Mouse (Mus musculus): ENCODE data around the gene Ppp2r1b. TPM values are rescaled to one million over a fixed set of nuclear protein-coding genes. Genes with fewer than 3 reads are reported as not detected.

Ppp2r1b gene
- polyA plus RNA-seq, 1 experiment from 2014 or later: 78.9 TPM

- WGBS: 80% methylated on average over 8 of the region's 8 CpGs
- peaks cover 95% of the 10 kb centered on the region for H3K36me3 ChIP-seq (ENCODE audit: control insufficient read depth, insufficient read depth, low read length)
Observed at GRCm38 (mm10) chr9:50865803-50866202, 20.7 kb downstream of the Ppp2r1b start.

DNA sequence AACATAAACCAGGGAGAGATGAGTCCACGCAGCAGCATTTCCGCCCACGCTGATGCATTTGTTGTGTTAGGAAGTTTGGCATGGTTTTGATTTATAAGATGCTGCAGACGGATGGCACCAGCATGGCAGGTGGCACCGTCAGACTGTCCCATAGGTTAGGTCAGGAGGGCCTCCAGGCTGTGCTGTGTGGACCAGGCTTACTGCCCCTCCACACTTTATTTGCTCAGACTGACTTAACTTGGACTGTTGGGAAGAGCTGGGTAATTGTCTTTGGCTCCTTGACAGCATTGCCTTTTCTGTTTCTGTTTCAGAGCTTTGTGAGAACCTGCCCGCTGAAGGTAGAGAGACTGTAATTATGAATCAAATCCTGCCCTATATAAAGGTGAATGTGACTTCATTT, 21.9 kb downstream of the Ppp2r1b start:
- no peaks in the 10 kb centered on the region for H3K27me3 ChIP-seq (replicated peaks; ENCODE audit: control insufficient read depth, insufficient read depth, low read length)
- DNase-seq (ENCODE audit: low spot score): no peak
- ATAC-seq: no peak
- no peak overlapping the region for H3K4me2 ChIP-seq (ENCODE audit: low read length)
- H3K4me3 ChIP-seq (ENCODE audit: low read depth, low read length): no peak overlapping the region
- peaks cover 86% of the 10 kb centered on the region for H3K36me3 ChIP-seq (ENCODE audit: control insufficient read depth, insufficient read depth, low read length)
- H3K27ac ChIP-seq (ENCODE audit: low read depth, low read length): no peak overlapping the region
- no peak overlapping the region for H3K9ac ChIP-seq (ENCODE audit: low read length)
- H3K9me3 ChIP-seq (replicated peaks; ENCODE audit: control insufficient read depth, low read length): no peaks in the 10 kb centered on the region
- WGBS: 96% methylated on average over 6 of the region's 6 CpGs
- H3K4me1 ChIP-seq (ENCODE audit: control insufficient read depth, insufficient read depth, low read length): no peaks in the 10 kb centered on the region

More at GRCm38 (mm10) chr9:50865803-50866202, 20.7 kb downstream of the Ppp2r1b start:
- Histone ChIP-seq H3K4me2 (ENCODE audit: low read length) (no peak overlapping the region), H3K4me1 (ENCODE audit: control insufficient read depth, insufficient read depth, low read length) (no peaks in the 10 kb centered on the region), H3K27ac (ENCODE audit: low read depth, low read length) (no peak overlapping the region), H3K4me3 (ENCODE audit: low read depth, low read length) (no peak overlapping the region), H3K27me3 (replicated peaks; ENCODE audit: control insufficient read depth, insufficient read depth, low read length) (no peaks in the 10 kb centered on the region), H3K9ac (ENCODE audit: low read length) (no peak overlapping the region), H3K9me3 (replicated peaks; ENCODE audit: control insufficient read depth, low read length) (no peaks in the 10 kb centered on the region)
- no peak for DNase-seq (ENCODE audit: low spot score)
- ATAC-seq: no peak

DNA sequence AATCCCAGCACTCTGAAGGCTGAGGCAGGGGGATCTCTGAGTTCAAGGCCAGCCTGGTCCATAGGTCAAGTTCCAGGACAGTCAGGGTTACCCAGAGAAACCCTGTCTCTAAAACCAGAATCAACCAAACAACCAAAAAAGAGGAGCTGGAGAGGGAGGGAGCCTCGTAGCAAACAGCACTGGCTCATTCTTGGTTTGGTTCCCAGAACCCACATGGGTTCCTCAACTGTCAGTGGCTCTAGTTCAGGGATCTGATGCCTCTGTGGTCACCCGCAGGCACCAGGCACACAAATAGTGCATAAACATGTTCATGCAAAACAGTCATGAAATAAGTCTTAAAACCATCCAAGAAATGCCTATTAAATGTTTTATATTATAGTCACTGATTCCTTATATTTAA, 23.1 kb downstream of the Ppp2r1b start:
- 82% methylated on average over 2 of the region's 2 CpGs for WGBS

GRCm38 (mm10) chr9:50873210-50873609, 28.1 kb downstream of the Ppp2r1b start:
- Histone ChIP-seq H3K27ac (ENCODE audit: low read depth, low read length) (no peak overlapping the region), H3K4me2 (ENCODE audit: low read length) (no peak overlapping the region), H3K27me3 (replicated peaks; ENCODE audit: control insufficient read depth, insufficient read depth, low read length) (no peaks in the 10 kb centered on the region), H3K9me3 (replicated peaks; ENCODE audit: control insufficient read depth, low read length) (no peaks in the 10 kb centered on the region), H3K9ac (ENCODE audit: low read length) (no peak overlapping the region), H3K4me3 (ENCODE audit: low read depth, low read length) (no peak overlapping the region), H3K4me1 (ENCODE audit: control insufficient read depth, insufficient read depth, low read length) (no peaks in the 10 kb centered on the region), H3K36me3 (ENCODE audit: control insufficient read depth, insufficient read depth, low read length) (peaks cover 73% of the 10 kb centered on the region)
- WGBS: 91% methylated on average over 9 of the region's 9 CpGs
- DNase-seq (ENCODE audit: low spot score) (no peak), ATAC-seq (no peak)

More for the DNA sequence above, 23.1 kb downstream of the Ppp2r1b start:
- no peak overlapping the region for H3K4me3 ChIP-seq (ENCODE audit: low read depth, low read length)
- peaks cover 85% of the 10 kb centered on the region for H3K36me3 ChIP-seq (ENCODE audit: control insufficient read depth, insufficient read depth, low read length)
- no peaks in the 10 kb centered on the region for H3K4me1 ChIP-seq (ENCODE audit: control insufficient read depth, insufficient read depth, low read length)
- ATAC-seq: no peak
- H3K27me3 ChIP-seq (replicated peaks; ENCODE audit: control insufficient read depth, insufficient read depth, low read length): no peaks in the 10 kb centered on the region
- H3K9me3 ChIP-seq (replicated peaks; ENCODE audit: control insufficient read depth, low read length): no peaks in the 10 kb centered on the region
- no peak for DNase-seq (ENCODE audit: low spot score)
- H3K27ac ChIP-seq (ENCODE audit: low read depth, low read length): no peak overlapping the region
- H3K4me2 ChIP-seq (ENCODE audit: low read length): no peak overlapping the region
- no peak overlapping the region for H3K9ac ChIP-seq (ENCODE audit: low read length)

- no peak overlapping the region for H3K27ac ChIP-seq (ENCODE audit: low read depth, low read length)
- ATAC-seq: no peak
- H3K4me2 ChIP-seq (ENCODE audit: low read length): no peak overlapping the region
- H3K4me1 ChIP-seq (ENCODE audit: control insufficient read depth, insufficient read depth, low read length): no peaks in the 10 kb centered on the region
- no peaks in the 10 kb centered on the region for H3K27me3 ChIP-seq (replicated peaks; ENCODE audit: control insufficient read depth, insufficient read depth, low read length)
- no peak for DNase-seq (ENCODE audit: low spot score)
- no peak overlapping the region for H3K4me3 ChIP-seq (ENCODE audit: low read depth, low read length)
- no peaks in the 10 kb centered on the region for H3K9me3 ChIP-seq (replicated peaks; ENCODE audit: control insufficient read depth, low read length)
- H3K36me3 ChIP-seq (ENCODE audit: control insufficient read depth, insufficient read depth, low read length): peaks cover 73% of the 10 kb centered on the region
- H3K9ac ChIP-seq (ENCODE audit: low read length): no peak overlapping the region
- WGBS: 90% methylated on average over 6 of the region's 6 CpGs
Observed at GRCm38 (mm10) chr9:50874031-50874430, 28.9 kb downstream of the Ppp2r1b start.

- Histone ChIP-seq H3K4me1 (ENCODE audit: control insufficient read depth, insufficient read depth, low read length) (no peaks in the 10 kb centered on the region), H3K4me3 (ENCODE audit: low read depth, low read length) (no peak overlapping the region), H3K36me3 (ENCODE audit: control insufficient read depth, insufficient read depth, low read length) (peaks cover 76% of the 10 kb centered on the region), H3K4me2 (ENCODE audit: low read length) (no peak overlapping the region), H3K27me3 (replicated peaks; ENCODE audit: control insufficient read depth, insufficient read depth, low read length) (no peaks in the 10 kb centered on the region), H3K27ac (ENCODE audit: low read depth, low read length) (no peak overlapping the region), H3K9me3 (replicated peaks; ENCODE audit: control insufficient read depth, low read length) (no peaks in the 10 kb centered on the region), H3K9ac (ENCODE audit: low read length) (no peak overlapping the region)
- ATAC-seq (no peak), DNase-seq (ENCODE audit: low spot score) (no peak)
- 97% methylated on average over 4 of the region's 4 CpGs for WGBS
Observed at GRCm38 (mm10) chr9:50875470-50875869, 30.4 kb downstream of the Ppp2r1b start.

DNA sequence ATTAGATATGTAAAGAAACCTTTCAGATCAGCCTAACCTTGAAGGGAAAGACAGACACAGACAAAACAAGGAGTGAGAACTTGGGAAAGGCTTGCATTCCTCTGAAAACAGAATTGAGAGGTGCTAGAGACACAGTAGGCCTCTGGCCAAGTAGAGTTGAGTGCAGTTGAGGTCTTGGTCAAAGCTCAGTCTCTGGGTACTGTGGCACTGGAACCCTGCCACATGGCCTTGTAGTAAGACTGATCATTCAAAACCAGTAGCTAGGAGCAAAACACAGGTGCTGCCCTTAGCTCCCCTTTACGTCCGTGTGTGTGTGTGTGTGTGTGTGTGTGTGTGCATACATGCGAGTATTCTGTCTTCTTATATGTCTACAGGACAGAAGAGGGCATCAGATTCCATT, 31.2 kb downstream of the Ppp2r1b start:
- Histone ChIP-seq H3K4me1 (ENCODE audit: control insufficient read depth, insufficient read depth, low read length) (no peaks in the 10 kb centered on the region), H3K4me3 (ENCODE audit: low read depth, low read length) (no peak overlapping the region), H3K36me3 (ENCODE audit: control insufficient read depth, insufficient read depth, low read length) (peaks cover 75% of the 10 kb centered on the region), H3K9ac (ENCODE audit: low read length) (no peak overlapping the region), H3K27me3 (replicated peaks; ENCODE audit: control insufficient read depth, insufficient read depth, low read length) (no peaks in the 10 kb centered on the region), H3K9me3 (replicated peaks; ENCODE audit: control insufficient read depth, low read length) (no peaks in the 10 kb centered on the region), H3K27ac (ENCODE audit: low read depth, low read length) (no peak overlapping the region), H3K4me2 (ENCODE audit: low read length) (no peak overlapping the region)
- ATAC-seq (no peak), DNase-seq (ENCODE audit: low spot score) (no peak)
- WGBS: 98% methylated on average over 3 of the region's 3 CpGs

DNA sequence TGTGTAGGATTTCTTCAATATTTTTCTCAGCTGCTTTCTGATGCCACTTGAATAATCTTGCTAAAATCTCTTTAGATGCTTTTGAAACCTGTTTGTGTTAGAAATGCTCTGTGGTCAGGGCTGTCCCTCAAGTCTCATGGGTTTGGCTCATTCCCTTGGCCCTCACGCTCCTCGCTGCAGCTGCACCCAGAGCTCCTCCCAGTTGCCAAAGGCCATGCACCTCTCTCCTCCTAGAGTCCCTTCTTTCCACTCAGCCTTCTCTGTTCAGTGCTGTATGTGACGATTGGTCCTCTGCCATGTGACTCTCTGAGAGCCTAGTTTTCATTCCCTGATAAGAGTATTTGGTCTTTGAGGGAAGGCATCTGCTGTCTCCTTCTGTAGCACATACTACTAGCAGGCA, 32.3 kb downstream of the Ppp2r1b start:
- Histone ChIP-seq H3K4me2 (ENCODE audit: low read length) (no peak overlapping the region), H3K9me3 (replicated peaks; ENCODE audit: control insufficient read depth, low read length) (no peaks in the 10 kb centered on the region), H3K4me3 (ENCODE audit: low read depth, low read length) (no peak overlapping the region), H3K9ac (ENCODE audit: low read length) (no peak overlapping the region), H3K36me3 (ENCODE audit: control insufficient read depth, insufficient read depth, low read length) (peaks cover 84% of the 10 kb centered on the region), H3K27ac (ENCODE audit: low read depth, low read length) (no peak overlapping the region), H3K27me3 (replicated peaks; ENCODE audit: control insufficient read depth, insufficient read depth, low read length) (no peaks in the 10 kb centered on the region), H3K4me1 (ENCODE audit: control insufficient read depth, insufficient read depth, low read length) (no peaks in the 10 kb centered on the region)
- no peak for ATAC-seq
- WGBS: 91% methylated on average over 3 of the region's 3 CpGs
- DNase-seq (ENCODE audit: low spot score): no peak

GRCm38 (mm10) chr9:50882183-50882582, 37.1 kb downstream of the Ppp2r1b start:
- DNase-seq (ENCODE audit: low spot score): no peak
- no peak for ATAC-seq
- Histone ChIP-seq H3K36me3 (ENCODE audit: control insufficient read depth, insufficient read depth, low read length) (peaks cover 69% of the 10 kb centered on the region), H3K9me3 (replicated peaks; ENCODE audit: control insufficient read depth, low read length) (no peaks in the 10 kb centered on the region), H3K4me1 (ENCODE audit: control insufficient read depth, insufficient read depth, low read length) (peaks cover 11% of the 10 kb centered on the region; the same call in 1 of the 2 replicates), H3K9ac (ENCODE audit: low read length) (no peak overlapping the region), H3K27ac (ENCODE audit: low read depth, low read length) (no peak overlapping the region), H3K4me2 (ENCODE audit: low read length) (no peak overlapping the region), H3K27me3 (replicated peaks; ENCODE audit: control insufficient read depth, insufficient read depth, low read length) (no peaks in the 10 kb centered on the region), H3K4me3 (ENCODE audit: low read depth, low read length) (no peak overlapping the region)
- WGBS: 83% methylated on average over 2 of the region's 2 CpGs
